In the genomic region with DNA sequence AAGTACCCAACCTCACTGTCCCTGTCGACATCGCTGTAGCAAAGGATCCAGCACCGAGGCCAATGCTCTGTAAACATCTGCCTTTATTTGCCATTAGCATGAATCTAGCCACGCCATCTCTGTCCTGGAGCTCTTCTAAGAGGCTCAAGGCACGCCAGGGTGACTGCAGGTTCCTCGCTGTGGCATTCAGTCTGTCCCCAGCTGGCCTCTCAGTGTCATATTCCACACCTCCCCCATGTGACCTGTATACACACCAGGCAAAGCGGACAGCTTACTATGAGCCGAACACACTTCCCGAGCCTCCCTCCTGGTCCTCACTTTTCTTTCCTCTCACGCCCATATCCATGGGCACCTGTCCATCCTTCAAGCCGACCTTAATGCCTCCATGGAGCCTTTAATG, we compare ENCODE assay signal across 20 mouse cellular contexts.
"Had no signal": no experiment of that assay in that cellular context is flagged by ENCODE, and none has a peak within 500 bp of the region (broad histone marks: within the 10 kb centered on the region; RNA-seq: fewer than 3 reads in every experiment).

No protein-coding gene starts in this region.

- ATAC-seq: liver, postnatal 0 days; lung, postnatal 0 days; midbrain, embryonic 13.5 days; midbrain, embryonic 16.5 days had no signal

- H3K9ac ChIP-seq: limb, embryonic 12.5 days; limb, embryonic 15.5 days; liver, embryonic 14.5 days; liver, postnatal 0 days; lung, embryonic 14.5 days; midbrain, embryonic 13.5 days; neural tube, embryonic 13.5 days had no signal

- H3K4me2 ChIP-seq: limb, embryonic 12.5 days; limb, embryonic 15.5 days; liver, embryonic 11.5 days; lung, embryonic 14.5 days; midbrain, embryonic 13.5 days; neural tube, embryonic 13.5 days had no signal

- H3K9me3 ChIP-seq: limb, embryonic 12.5 days; limb, embryonic 15.5 days; midbrain, embryonic 10.5 days; midbrain, embryonic 13.5 days; neural tube, embryonic 13.5 days had no signal

- DNase-seq: kidney, postnatal 10 days; kidney, postnatal 36 days; left cerebral cortex, postnatal 4 days; liver, postnatal 0 days; lung, embryonic 14.5 days; thymus, adult 2 months; thymus, postnatal 14 days; thymus, postnatal 4 days had no signal

- H3K4me3 ChIP-seq: limb, embryonic 12.5 days; limb, embryonic 15.5 days; megakaryocyte, embryonic 14.5 days; midbrain, embryonic 10.5 days; midbrain, embryonic 13.5 days; myocyte; neural tube, embryonic 13.5 days had no signal

- H3K27ac ChIP-seq: limb, embryonic 12.5 days; limb, embryonic 15.5 days; liver, embryonic 14.5 days; midbrain, embryonic 10.5 days; midbrain, embryonic 13.5 days; neural tube, embryonic 13.5 days; stomach, postnatal 0 days had no signal

- H3K27me3 ChIP-seq: limb, embryonic 12.5 days; limb, embryonic 15.5 days; megakaryocyte, embryonic 14.5 days; midbrain, embryonic 13.5 days; neural tube, embryonic 13.5 days had no signal
